Mouse (Mus musculus): ENCODE measurements at regions not wholly inside any gene's neighbourhood (a gene's known extent, or its start where the extent isn't known, plus 50 kb on each side); places are given as distances from the start of the nearest gene placed in this dataset.

- no peak overlapping the region for H3K4me3 ChIP-seq (ENCODE audit: low read depth, low read length)
These were observed 258.4 kb downstream of the Klf6 start for GRCm38 (mm10) chr13:6119703-6120102.

GRCm38 (mm10) chr13:6127311-6127710, 266.0 kb downstream of the Klf6 start:
- no peak for ATAC-seq (ENCODE audit: extremely low read depth, insufficient number of reproducible peaks, low FRiP score, poor library complexity, severe bottlenecking)

More at GRCm38 (mm10) chr13:6119703-6120102, 258.4 kb downstream of the Klf6 start:
- TF ChIP-seq GATA2 (IDR thresholded peaks at IDR 0.05; ENCODE audit: borderline replicate concordance, low read depth, low read length) (no peak), CTCF (IDR thresholded peaks at IDR 0.05; ENCODE audit: low read depth, low read length) (no peak), GATA1 (IDR thresholded peaks at IDR 0.05; ENCODE audit: borderline replicate concordance, low read length) (no peak), TAL1 (conservative IDR thresholded peaks at IDR 0.05; ENCODE audit: low read depth, low read length) (no peak), POLR2AphosphoS5 (IDR thresholded peaks at IDR 0.05; ENCODE audit: insufficient replicate concordance, low read depth, low read length) (no peak)
- no peaks in the 10 kb centered on the region for H3K9me3 ChIP-seq (replicated peaks)
- no peaks in the 10 kb centered on the region for H3K36me3 ChIP-seq (replicated peaks)
- DNase-seq (ENCODE audit: low spot score) (no peak), ATAC-seq (ENCODE audit: extremely low read depth, insufficient number of reproducible peaks, low FRiP score, poor library complexity, severe bottlenecking) (no peak)
- H3K27me3 ChIP-seq (ENCODE audit: insufficient read depth, low read length), result no peaks in the 10 kb centered on the region
- no peaks in the 10 kb centered on the region for H3K4me1 ChIP-seq (ENCODE audit: insufficient read depth, low read depth, low read length)

GRCm38 (mm10) chr13:6128903-6129302, 267.6 kb downstream of the Klf6 start:
- H3K4me1 ChIP-seq (ENCODE audit: insufficient read depth, low read depth, low read length), result no peaks in the 10 kb centered on the region
- no peaks in the 10 kb centered on the region for H3K36me3 ChIP-seq (replicated peaks)
- ATAC-seq (ENCODE audit: extremely low read depth, insufficient number of reproducible peaks, low FRiP score, poor library complexity, severe bottlenecking), result no peak
- DNase-seq (ENCODE audit: low spot score), result no peak
- no peak for TF ChIP-seq CTCF (IDR thresholded peaks at IDR 0.05; ENCODE audit: low read depth, low read length)
- TF ChIP-seq TAL1 (conservative IDR thresholded peaks at IDR 0.05; ENCODE audit: low read depth, low read length), result no peak
- no peak for TF ChIP-seq GATA2 (IDR thresholded peaks at IDR 0.05; ENCODE audit: borderline replicate concordance, low read depth, low read length)
- TF ChIP-seq GATA1 (IDR thresholded peaks at IDR 0.05; ENCODE audit: borderline replicate concordance, low read length), result no peak
- no peak for TF ChIP-seq POLR2AphosphoS5 (IDR thresholded peaks at IDR 0.05; ENCODE audit: insufficient replicate concordance, low read depth, low read length)
- no peak overlapping the region for H3K4me3 ChIP-seq (ENCODE audit: low read depth, low read length)
- no peaks in the 10 kb centered on the region for H3K9me3 ChIP-seq (replicated peaks)
- no peaks in the 10 kb centered on the region for H3K27me3 ChIP-seq (ENCODE audit: insufficient read depth, low read length)

More at GRCm38 (mm10) chr13:6127311-6127710, 266.0 kb downstream of the Klf6 start:
- no peaks in the 10 kb centered on the region for H3K9me3 ChIP-seq (replicated peaks)
- TF ChIP-seq TAL1 (conservative IDR thresholded peaks at IDR 0.05; ENCODE audit: low read depth, low read length), result no peak
- TF ChIP-seq GATA2 (IDR thresholded peaks at IDR 0.05; ENCODE audit: borderline replicate concordance, low read depth, low read length), result no peak
- no peak for TF ChIP-seq CTCF (IDR thresholded peaks at IDR 0.05; ENCODE audit: low read depth, low read length)
- TF ChIP-seq GATA1 (IDR thresholded peaks at IDR 0.05; ENCODE audit: borderline replicate concordance, low read length), result no peak
- TF ChIP-seq POLR2AphosphoS5 (IDR thresholded peaks at IDR 0.05; ENCODE audit: insufficient replicate concordance, low read depth, low read length), result no peak
- H3K4me3 ChIP-seq (ENCODE audit: low read depth, low read length), result no peak overlapping the region
- H3K36me3 ChIP-seq (replicated peaks), result no peaks in the 10 kb centered on the region
- H3K4me1 ChIP-seq (ENCODE audit: insufficient read depth, low read depth, low read length), result no peaks in the 10 kb centered on the region
- H3K27me3 ChIP-seq (ENCODE audit: insufficient read depth, low read length), result no peaks in the 10 kb centered on the region
- DNase-seq (ENCODE audit: low spot score), result no peak

GRCm38 (mm10) chr13:6131363-6131762, 270.1 kb downstream of the Klf6 start:
- DNase-seq (ENCODE audit: low spot score) (no peak), ATAC-seq (ENCODE audit: extremely low read depth, insufficient number of reproducible peaks, low FRiP score, poor library complexity, severe bottlenecking) (no peak)
- no peaks in the 10 kb centered on the region for H3K4me1 ChIP-seq (ENCODE audit: insufficient read depth, low read depth, low read length)
- H3K27me3 ChIP-seq (ENCODE audit: insufficient read depth, low read length), result no peaks in the 10 kb centered on the region
- H3K36me3 ChIP-seq (replicated peaks), result no peaks in the 10 kb centered on the region
- TF ChIP-seq TAL1 (conservative IDR thresholded peaks at IDR 0.05; ENCODE audit: low read depth, low read length) (no peak), GATA2 (IDR thresholded peaks at IDR 0.05; ENCODE audit: borderline replicate concordance, low read depth, low read length) (no peak), CTCF (IDR thresholded peaks at IDR 0.05; ENCODE audit: low read depth, low read length) (no peak), POLR2AphosphoS5 (IDR thresholded peaks at IDR 0.05; ENCODE audit: insufficient replicate concordance, low read depth, low read length) (no peak), GATA1 (IDR thresholded peaks at IDR 0.05; ENCODE audit: borderline replicate concordance, low read length) (no peak)
- no peaks in the 10 kb centered on the region for H3K9me3 ChIP-seq (replicated peaks)
- no peak overlapping the region for H3K4me3 ChIP-seq (ENCODE audit: low read depth, low read length)

- DNase-seq (ENCODE audit: low spot score) (no peak), ATAC-seq (ENCODE audit: extremely low read depth, insufficient number of reproducible peaks, low FRiP score, poor library complexity, severe bottlenecking) (no peak)
- Histone ChIP-seq H3K27me3 (ENCODE audit: insufficient read depth, low read length) (no peaks in the 10 kb centered on the region), H3K9me3 (replicated peaks) (no peaks in the 10 kb centered on the region), H3K4me1 (ENCODE audit: insufficient read depth, low read depth, low read length) (no peaks in the 10 kb centered on the region), H3K36me3 (replicated peaks) (no peaks in the 10 kb centered on the region), H3K4me3 (ENCODE audit: low read depth, low read length) (no peak overlapping the region)
- TF ChIP-seq CTCF (IDR thresholded peaks at IDR 0.05; ENCODE audit: low read depth, low read length) (no peak), GATA2 (IDR thresholded peaks at IDR 0.05; ENCODE audit: borderline replicate concordance, low read depth, low read length) (no peak), TAL1 (conservative IDR thresholded peaks at IDR 0.05; ENCODE audit: low read depth, low read length) (no peak), POLR2AphosphoS5 (IDR thresholded peaks at IDR 0.05; ENCODE audit: insufficient replicate concordance, low read depth, low read length) (no peak), GATA1 (IDR thresholded peaks at IDR 0.05; ENCODE audit: borderline replicate concordance, low read length) (no peak)
These were observed 275.9 kb downstream of the Klf6 start for GRCm38 (mm10) chr13:6137170-6137569.

GRCm38 (mm10) chr13:6142771-6143170, 281.5 kb downstream of the Klf6 start:
- DNase-seq (ENCODE audit: low spot score), result no peak
- Histone ChIP-seq H3K4me1 (ENCODE audit: insufficient read depth, low read depth, low read length) (no peaks in the 10 kb centered on the region), H3K4me3 (ENCODE audit: low read depth, low read length) (no peak overlapping the region), H3K36me3 (replicated peaks) (no peaks in the 10 kb centered on the region), H3K27me3 (ENCODE audit: insufficient read depth, low read length) (no peaks in the 10 kb centered on the region), H3K9me3 (replicated peaks) (no peaks in the 10 kb centered on the region)
- no peak for ATAC-seq (ENCODE audit: extremely low read depth, insufficient number of reproducible peaks, low FRiP score, poor library complexity, severe bottlenecking)
- TF ChIP-seq TAL1 (conservative IDR thresholded peaks at IDR 0.05; ENCODE audit: low read depth, low read length) (no peak), CTCF (IDR thresholded peaks at IDR 0.05; ENCODE audit: low read depth, low read length) (no peak), GATA2 (IDR thresholded peaks at IDR 0.05; ENCODE audit: borderline replicate concordance, low read depth, low read length) (no peak), POLR2AphosphoS5 (IDR thresholded peaks at IDR 0.05; ENCODE audit: insufficient replicate concordance, low read depth, low read length) (no peak), GATA1 (IDR thresholded peaks at IDR 0.05; ENCODE audit: borderline replicate concordance, low read length) (no peak)

Data from G1E (cell line).